Mouse (Mus musculus): ENCODE measurements at regions not wholly inside any gene's neighbourhood (a gene's known extent, or its start where the extent isn't known, plus 50 kb on each side); places are given as distances from the start of the nearest gene placed in this dataset.

- Histone ChIP-seq H3K27ac (ENCODE audit: low read depth, low read length) (no peak overlapping the region), H3K36me3 (ENCODE audit: control insufficient read depth, insufficient read depth, low read length) (no peaks in the 10 kb centered on the region), H3K4me2 (ENCODE audit: low read depth) (no peak overlapping the region), H3K4me1 (ENCODE audit: control insufficient read depth, insufficient read depth, low read length) (no peaks in the 10 kb centered on the region), H3K27me3 (ENCODE audit: control insufficient read depth, insufficient read depth, low read length) (no peaks in the 10 kb centered on the region), H3K4me3 (ENCODE audit: low read depth, low read length) (no peak overlapping the region), H3K9me3 (ENCODE audit: control insufficient read depth, low read length) (no peaks in the 10 kb centered on the region), H3K9ac (ENCODE audit: low read length) (no peak overlapping the region)
- ATAC-seq (ENCODE audit: insufficient read depth, low FRiP score, low TSS enrichment), result no peak
- 93% methylated on average over 6 of the region's 6 CpGs for WGBS
- DNase-seq (ENCODE audit: low spot score), result no peak
These were observed 113.6 kb upstream of the Armc2 start for GRCm38 (mm10) chr10:42131798-42132197.

DNA sequence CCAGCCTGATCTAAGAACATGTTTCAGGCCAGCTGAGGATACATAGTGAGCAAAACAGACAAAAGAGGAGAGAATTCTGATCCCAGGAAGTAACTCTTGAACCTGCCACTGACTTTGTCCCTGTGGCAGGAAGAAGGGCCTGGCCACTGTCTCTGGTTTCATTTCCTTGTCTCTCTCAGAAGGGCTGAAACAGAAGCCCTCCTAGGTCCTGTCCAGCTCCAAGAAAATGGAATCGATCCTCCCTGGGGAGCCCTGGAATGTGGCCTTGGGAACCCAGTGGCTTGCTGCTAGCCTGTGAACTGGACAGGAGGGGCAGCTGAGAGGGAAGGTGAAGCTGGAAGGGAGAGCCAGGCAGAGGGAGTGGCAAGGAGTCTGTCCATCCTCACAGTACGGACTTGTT, 113.1 kb upstream of the Armc2 start:
- Histone ChIP-seq H3K4me3 (ENCODE audit: low read depth, low read length) (no peak overlapping the region), H3K4me1 (ENCODE audit: control insufficient read depth, insufficient read depth, low read length) (no peaks in the 10 kb centered on the region), H3K36me3 (ENCODE audit: control insufficient read depth, insufficient read depth, low read length) (no peaks in the 10 kb centered on the region), H3K27ac (ENCODE audit: low read depth, low read length) (no peak overlapping the region), H3K9me3 (ENCODE audit: control insufficient read depth, low read length) (no peaks in the 10 kb centered on the region), H3K9ac (ENCODE audit: low read length) (no peak overlapping the region), H3K4me2 (ENCODE audit: low read depth) (no peak overlapping the region), H3K27me3 (ENCODE audit: control insufficient read depth, insufficient read depth, low read length) (no peaks in the 10 kb centered on the region)
- ATAC-seq (ENCODE audit: insufficient read depth, low FRiP score, low TSS enrichment) (no peak), DNase-seq (ENCODE audit: low spot score) (no peak)
- 66% methylated on average over 2 of the region's 2 CpGs for WGBS

GRCm38 (mm10) chr10:42127865-42128419, 109.7 kb upstream of the Armc2 start:
- H3K36me3 ChIP-seq (ENCODE audit: control insufficient read depth, insufficient read depth, low read length), result no peaks in the 10 kb centered on the region
- 91% methylated on average over 14 of the region's 14 CpGs for whole genome bisulfite sequencing
- ATAC-seq (ENCODE audit: insufficient read depth, low FRiP score, low TSS enrichment) (no peak), DNase-seq (ENCODE audit: low spot score) (no peak)
- H3K27ac ChIP-seq (ENCODE audit: low read depth, low read length), result no peak overlapping the region
- no peaks in the 10 kb centered on the region for H3K27me3 ChIP-seq (ENCODE audit: control insufficient read depth, insufficient read depth, low read length)
- no peak overlapping the region for H3K9ac ChIP-seq (ENCODE audit: low read length)
- H3K4me1 ChIP-seq (ENCODE audit: control insufficient read depth, insufficient read depth, low read length), result no peaks in the 10 kb centered on the region
- H3K9me3 ChIP-seq (ENCODE audit: control insufficient read depth, low read length), result no peaks in the 10 kb centered on the region
- no peak overlapping the region for H3K4me2 ChIP-seq (ENCODE audit: low read depth)
- no peak overlapping the region for H3K4me3 ChIP-seq (ENCODE audit: low read depth, low read length)

DNA sequence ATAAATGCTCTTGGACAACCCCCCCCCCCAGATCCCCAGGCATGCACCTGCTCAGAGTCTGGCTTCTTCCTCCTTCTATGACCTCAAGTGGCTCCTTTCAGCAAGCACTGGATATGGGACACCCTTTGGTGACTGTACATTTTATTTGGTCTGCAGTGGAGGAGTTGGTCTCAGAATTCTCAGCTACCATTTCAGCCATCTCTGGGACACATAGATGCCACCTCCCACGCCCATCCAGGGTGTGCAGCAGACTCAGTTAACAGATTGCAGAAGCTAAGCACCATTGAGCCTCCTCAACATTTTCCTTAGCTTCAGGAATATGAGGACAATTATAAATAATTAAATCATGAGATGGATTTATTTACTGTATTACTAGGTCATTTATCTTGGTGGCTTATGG, 108.6 kb upstream of the Armc2 start:
- DNase-seq (ENCODE audit: low spot score), result no peak
- WGBS, result 63% methylated on average over 1 of the region's 1 CpGs
- Histone ChIP-seq H3K9ac (ENCODE audit: low read length) (no peak overlapping the region), H3K4me3 (ENCODE audit: low read depth, low read length) (no peak overlapping the region), H3K36me3 (ENCODE audit: control insufficient read depth, insufficient read depth, low read length) (no peaks in the 10 kb centered on the region), H3K27ac (ENCODE audit: low read depth, low read length) (no peak overlapping the region), H3K9me3 (ENCODE audit: control insufficient read depth, low read length) (no peaks in the 10 kb centered on the region), H3K4me1 (ENCODE audit: control insufficient read depth, insufficient read depth, low read length) (no peaks in the 10 kb centered on the region), H3K4me2 (ENCODE audit: low read depth) (no peak overlapping the region), H3K27me3 (ENCODE audit: control insufficient read depth, insufficient read depth, low read length) (no peaks in the 10 kb centered on the region)
- no peak for ATAC-seq (ENCODE audit: insufficient read depth, low FRiP score, low TSS enrichment)

GRCm38 (mm10) chr10:42122768-42123635, 104.8 kb upstream of the Armc2 start:
- no peak for ATAC-seq (ENCODE audit: insufficient read depth, low FRiP score, low TSS enrichment)
- Histone ChIP-seq H3K27me3 (ENCODE audit: control insufficient read depth, insufficient read depth, low read length) (no peaks in the 10 kb centered on the region), H3K4me3 (ENCODE audit: low read depth, low read length) (no peak overlapping the region), H3K9ac (ENCODE audit: low read length) (no peak overlapping the region), H3K36me3 (ENCODE audit: control insufficient read depth, insufficient read depth, low read length) (no peaks in the 10 kb centered on the region), H3K9me3 (ENCODE audit: control insufficient read depth, low read length) (no peaks in the 10 kb centered on the region), H3K27ac (ENCODE audit: low read depth, low read length) (no peak overlapping the region), H3K4me2 (ENCODE audit: low read depth) (no peak overlapping the region), H3K4me1 (ENCODE audit: control insufficient read depth, insufficient read depth, low read length) (no peaks in the 10 kb centered on the region)
- WGBS, result 79% methylated on average over 7 of the region's 7 CpGs
- no peak for DNase-seq (ENCODE audit: low spot score)

DNA sequence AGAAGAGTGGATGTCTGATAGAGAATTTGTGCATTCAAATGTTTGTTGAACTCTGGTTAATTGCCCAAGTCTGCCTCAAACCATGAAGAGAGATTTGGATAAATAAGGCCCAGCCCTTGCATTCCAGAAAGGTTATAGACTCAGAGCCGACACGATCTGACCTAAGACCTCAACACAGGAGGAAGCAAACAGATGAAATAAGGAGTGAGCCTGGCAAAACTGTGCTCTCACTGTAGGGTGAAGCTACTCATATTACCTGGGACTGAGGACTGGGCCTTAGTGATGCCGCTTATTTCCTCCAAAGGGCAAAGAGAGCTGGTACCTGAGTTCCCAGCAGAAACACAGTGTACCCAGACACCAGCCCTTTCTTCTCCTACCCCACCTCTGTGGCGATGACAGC, 103.7 kb upstream of the Armc2 start:
- Histone ChIP-seq H3K36me3 (ENCODE audit: control insufficient read depth, insufficient read depth, low read length) (no peaks in the 10 kb centered on the region), H3K4me3 (ENCODE audit: low read depth, low read length) (no peak overlapping the region), H3K4me2 (ENCODE audit: low read depth) (no peak overlapping the region), H3K9me3 (ENCODE audit: control insufficient read depth, low read length) (no peaks in the 10 kb centered on the region), H3K27ac (ENCODE audit: low read depth, low read length) (no peak overlapping the region), H3K4me1 (ENCODE audit: control insufficient read depth, insufficient read depth, low read length) (no peaks in the 10 kb centered on the region), H3K9ac (ENCODE audit: low read length) (no peak overlapping the region), H3K27me3 (ENCODE audit: control insufficient read depth, insufficient read depth, low read length) (no peaks in the 10 kb centered on the region)
- DNase-seq (ENCODE audit: low spot score) (no peak), ATAC-seq (ENCODE audit: insufficient read depth, low FRiP score, low TSS enrichment) (no peak)
- 62% methylated on average over 4 of the region's 4 CpGs for WGBS

GRCm38 (mm10) chr10:42119326-42119725, 101.1 kb upstream of the Armc2 start:
- no peaks in the 10 kb centered on the region for H3K27me3 ChIP-seq (ENCODE audit: control insufficient read depth, insufficient read depth, low read length)
- no peak overlapping the region for H3K9ac ChIP-seq (ENCODE audit: low read length)
- no peak overlapping the region for H3K4me2 ChIP-seq (ENCODE audit: low read depth)
- no peak overlapping the region for H3K4me3 ChIP-seq (ENCODE audit: low read depth, low read length)
- ATAC-seq (ENCODE audit: insufficient read depth, low FRiP score, low TSS enrichment) (no peak), DNase-seq (ENCODE audit: low spot score) (no peak)
- H3K9me3 ChIP-seq (ENCODE audit: control insufficient read depth, low read length), result no peaks in the 10 kb centered on the region
- no peaks in the 10 kb centered on the region for H3K4me1 ChIP-seq (ENCODE audit: control insufficient read depth, insufficient read depth, low read length)
- H3K27ac ChIP-seq (ENCODE audit: low read depth, low read length), result no peak overlapping the region
- WGBS, result 82% methylated on average over 12 of the region's 12 CpGs
- H3K36me3 ChIP-seq (ENCODE audit: control insufficient read depth, insufficient read depth, low read length), result no peaks in the 10 kb centered on the region

- Histone ChIP-seq H3K27me3 (ENCODE audit: control insufficient read depth, insufficient read depth, low read length) (no peaks in the 10 kb centered on the region), H3K4me3 (ENCODE audit: low read depth, low read length) (no peak overlapping the region), H3K36me3 (ENCODE audit: control insufficient read depth, insufficient read depth, low read length) (no peaks in the 10 kb centered on the region), H3K4me2 (ENCODE audit: low read depth) (no peak overlapping the region), H3K9ac (ENCODE audit: low read length) (no peak overlapping the region), H3K4me1 (ENCODE audit: control insufficient read depth, insufficient read depth, low read length) (no peaks in the 10 kb centered on the region), H3K27ac (ENCODE audit: low read depth, low read length) (no peak overlapping the region), H3K9me3 (ENCODE audit: control insufficient read depth, low read length) (no peaks in the 10 kb centered on the region)
- ATAC-seq (ENCODE audit: insufficient read depth, low FRiP score, low TSS enrichment) (no peak), DNase-seq (ENCODE audit: low spot score) (no peak)
- 77% methylated on average over 13 of the region's 13 CpGs for WGBS
These were observed 100.3 kb upstream of the Armc2 start for GRCm38 (mm10) chr10:42118361-42119188.
